Mouse (Mus musculus) liver, postnatal 0 days (tissue): Measurements from ENCODE around the gene T2.

Source experiments
- CTCF ChIP-seq: sonication (generic); IDR thresholded peaks from 2 replicates; pipeline ENCODE4 v1.5.1; 2016; ENCODE audit warnings: antibody characterized with exemption, low read depth
- EP300 ChIP-seq: IDR thresholded peaks from 2 replicates; pipeline ENCODE4 v1.6.1; 2016; ENCODE audit warnings: antibody characterized with exemption, low read depth, mild to moderate bottlenecking

GRCm38 (mm10) chr17:8342706-8343105 is 13.1 kb upstream of the T2 start:
- TF ChIP-seq CTCF (no peak), EP300 (no peak)
